In genomic region chr9:59487331-59487730, GRCm38 (mm10) we compare ENCODE assay signal across 8 mouse cellular contexts. TPM values are rescaled to one million over a fixed set of nuclear protein-coding genes. Genes with fewer than 3 reads are reported as not detected.
DNase-seq lines count a peak whose midpoint lies in the region; ATAC-seq and TF ChIP-seq lines count a peak whose summit lies in the region.

No protein-coding gene starts in this region.

- H3K27ac ChIP-seq in heart, embryonic 13.5 days (replicated peaks), result peak overlapping the region; percentile 98
- H3K27ac ChIP-seq in forebrain, embryonic 12.5 days, result peak overlapping the region; percentile 100; the same call in 1 of the 2 replicates
- peak overlapping the region; percentile 100 for H3K27ac ChIP-seq in liver, embryonic 15.5 days (replicated peaks)

- no peak for DNase-seq in heart, adult 9 months (ENCODE audit: low spot score in 2 of 2)
- no peak for DNase-seq in G1E (ENCODE audit: low spot score)
- no peak for DNase-seq in spleen, postnatal 4 days (ENCODE audit: low spot score in 2 of 2)
- DNase-seq in embryo, embryonic 9.5 days (ENCODE audit: extremely low spot score), result no peak

- H3K4me1 ChIP-seq in heart, embryonic 13.5 days, result peaks cover 25% of the 10 kb centered on the region
- H3K4me1 ChIP-seq in G1E (ENCODE audit: insufficient read depth, low read depth, low read length), result peaks cover 15% of the 10 kb centered on the region; the same call in 1 of the 2 replicates
- peaks cover 21% of the 10 kb centered on the region for H3K4me1 ChIP-seq in forebrain, embryonic 12.5 days
- peaks cover 25% of the 10 kb centered on the region for H3K4me1 ChIP-seq in liver, embryonic 15.5 days (replicated peaks)

- peak overlapping the region; percentile 99 for H3K4me3 ChIP-seq in heart, embryonic 13.5 days
- peak overlapping the region; percentile 97 for H3K4me3 ChIP-seq in G1E (ENCODE audit: low read depth, low read length)
- H3K4me3 ChIP-seq in forebrain, embryonic 12.5 days (replicated peaks), result peak overlapping the region; percentile 99
- peak overlapping the region; percentile 100 for H3K4me3 ChIP-seq in liver, embryonic 15.5 days (replicated peaks)

- no peaks in the 10 kb centered on the region; the same call in 1 of the 2 replicates for H3K36me3 ChIP-seq in heart, embryonic 13.5 days
- H3K36me3 ChIP-seq in G1E (replicated peaks), result peaks cover 6% of the 10 kb centered on the region
- H3K36me3 ChIP-seq in forebrain, embryonic 12.5 days (replicated peaks), result peaks cover 2% of the 10 kb centered on the region; the same call in 1 of the 2 replicates
- H3K36me3 ChIP-seq in liver, embryonic 15.5 days (replicated peaks), result no peaks in the 10 kb centered on the region

- no peak for ATAC-seq in heart, embryonic 13.5 days (ENCODE audit: extremely low read depth, insufficient number of reproducible peaks, low FRiP score, low TSS enrichment)
- ATAC-seq in G1E (ENCODE audit: extremely low read depth, insufficient number of reproducible peaks, low FRiP score, poor library complexity, severe bottlenecking), result no peak
- ATAC-seq in forebrain, embryonic 12.5 days (ENCODE audit: low FRiP score), result no peak
- no peak for ATAC-seq in liver, embryonic 15.5 days (ENCODE audit: insufficient read depth)
- ATAC-seq in megakaryocyte-erythroid progenitor cell, adult 5-6 weeks (replicated peaks; ENCODE audit: low FRiP score, low TSS enrichment, poor library complexity, severe bottlenecking), result no peak

- no peaks in the 10 kb centered on the region for H3K9me3 ChIP-seq in heart, embryonic 13.5 days
- no peaks in the 10 kb centered on the region for H3K9me3 ChIP-seq in G1E (replicated peaks)
- no peaks in the 10 kb centered on the region for H3K9me3 ChIP-seq in forebrain, embryonic 12.5 days
- H3K9me3 ChIP-seq in liver, embryonic 15.5 days (replicated peaks), result no peaks in the 10 kb centered on the region

- H3K27me3 ChIP-seq in heart, embryonic 13.5 days (replicated peaks), result no peaks in the 10 kb centered on the region
- no peaks in the 10 kb centered on the region for H3K27me3 ChIP-seq in G1E (ENCODE audit: insufficient read depth, low read length)
- no peaks in the 10 kb centered on the region for H3K27me3 ChIP-seq in forebrain, embryonic 12.5 days
- H3K27me3 ChIP-seq in liver, embryonic 15.5 days, result no peaks in the 10 kb centered on the region

- H3K4me2 ChIP-seq in heart, embryonic 13.5 days, result peak overlapping the region; percentile 95
- H3K4me2 ChIP-seq in forebrain, embryonic 12.5 days, result peak overlapping the region; percentile 91
- peak overlapping the region; percentile 75 for H3K4me2 ChIP-seq in liver, embryonic 15.5 days

- H3K9ac ChIP-seq in heart, embryonic 13.5 days, result peak overlapping the region; percentile 95
- peak overlapping the region; percentile 99 for H3K9ac ChIP-seq in forebrain, embryonic 12.5 days
- H3K9ac ChIP-seq in liver, embryonic 15.5 days, result peak overlapping the region; percentile 99

- TF ChIP-seq CTCF in G1E (IDR thresholded peaks at IDR 0.05; ENCODE audit: low read depth, low read length), result no peak

RNA-seq across cellular contexts. Expression of gene Arih1, which starts 0.9 kb away (rescaled TPM):
- 14.0 and 14.5 TPM in 2 replicates for polyA plus RNA-seq in heart, embryonic 13.5 days (2015; fragmentation: Nextera tagmentation; extraction: Ambion mirVana)
- total RNA-seq in G1E (2014; fragmentation: Nextera tagmentation) (207 and 218 TPM in 2 replicates), G1E (2017) (66.8 and 89.3 TPM in 2 replicates)
- polyA plus RNA-seq in G1E (2012), result 47.5 and 69.3 TPM in 2 replicates
- 20.7 and 27.1 TPM in 2 replicates for polyA plus RNA-seq in forebrain, embryonic 12.5 days (2016; fragmentation: Nextera tagmentation; extraction: Ambion mirVana)
- polyA plus RNA-seq in liver, embryonic 15.5 days (2015; fragmentation: Nextera tagmentation; extraction: Ambion mirVana), result 5.8 and 6.5 TPM in 2 replicates
- total RNA-seq in megakaryocyte-erythroid progenitor cell, adult 5-6 weeks (2014; fragmentation: Nextera tagmentation), result 36.1 and 58.2 TPM in 2 replicates
- total RNA-seq in megakaryocyte-erythroid progenitor cell, adult 5-6 weeks (2017), result 117 and 141 TPM in 2 replicates

RNA-seq across cellular contexts. Expression of gene Hexa, which starts 52.0 kb away (rescaled TPM):
- polyA plus RNA-seq in heart, embryonic 13.5 days (2015; fragmentation: Nextera tagmentation; extraction: Ambion mirVana), result 74.6 and 77.5 TPM in 2 replicates
- total RNA-seq in G1E (2014; fragmentation: Nextera tagmentation), result not detected in 2 replicates
- total RNA-seq in G1E (2017), result 0.41 and 0.55 TPM in 2 replicates
- polyA plus RNA-seq in G1E (2012), result 0.04 and 0.06 TPM in 2 replicates
- polyA plus RNA-seq in forebrain, embryonic 12.5 days (2016; fragmentation: Nextera tagmentation; extraction: Ambion mirVana), result 37.1 and 43.3 TPM in 2 replicates
- 34.9 and 36.6 TPM in 2 replicates for polyA plus RNA-seq in liver, embryonic 15.5 days (2015; fragmentation: Nextera tagmentation; extraction: Ambion mirVana)
- 16.6 and 23.9 TPM in 2 replicates for total RNA-seq in megakaryocyte-erythroid progenitor cell, adult 5-6 weeks (2014; fragmentation: Nextera tagmentation)
- total RNA-seq in megakaryocyte-erythroid progenitor cell, adult 5-6 weeks (2017), result 25.4 and 28.7 TPM in 2 replicates

RNA-seq across cellular contexts. Expression of gene Tmem202, which starts 52.3 kb away (rescaled TPM):
- 0.32 and 0.36 TPM in 2 replicates for polyA plus RNA-seq in heart, embryonic 13.5 days (2015; fragmentation: Nextera tagmentation; extraction: Ambion mirVana)
- total RNA-seq in G1E (2014; fragmentation: Nextera tagmentation) (not detected in 2 replicates), G1E (2017) (not detected in 2 replicates)
- polyA plus RNA-seq in G1E (2012), result not detected in 2 replicates
- polyA plus RNA-seq in forebrain, embryonic 12.5 days (2016; fragmentation: Nextera tagmentation; extraction: Ambion mirVana), result 0.15 TPM in 1 of 2 replicates, not detected in the other
- polyA plus RNA-seq in liver, embryonic 15.5 days (2015; fragmentation: Nextera tagmentation; extraction: Ambion mirVana), result 0.08 TPM in 1 of 2 replicates, not detected in the other
- not detected in 2 replicates for total RNA-seq in megakaryocyte-erythroid progenitor cell, adult 5-6 weeks (2014; fragmentation: Nextera tagmentation)
- not detected in 2 replicates for total RNA-seq in megakaryocyte-erythroid progenitor cell, adult 5-6 weeks (2017)

Comparison
In these comparisons a context has a peak if more than half of its experiments do, and no peak if none do; other contexts are left out.
1. RNA of gene Hexa, which starts 52.0 kb away (polyA plus RNA-seq): 74.6 to 77.5 TPM in heart, embryonic 13.5 days, 37.1 to 43.3 TPM in forebrain, embryonic 12.5 days and 34.9 to 36.6 TPM in liver, embryonic 15.5 days; 0.04 to 0.06 TPM in G1E; every median in the first group is over 10 times any median in the second.
2. Peak in every context shown above with its lines, with median percentiles within 50 percentile points of each other: H3K27ac ChIP-seq, H3K4me2 ChIP-seq, H3K4me3 ChIP-seq and H3K9ac ChIP-seq.